Mouse (Mus musculus) G1E (cell line): ENCODE results near the gene Adrb1. TPM values are rescaled to one million over a fixed set of nuclear protein-coding genes. Genes with fewer than 3 reads are reported as not detected.

Experiments
- ATAC-seq: 2 replicates; pipeline ENCODE4 v1.8.0; 2016; ENCODE audit warnings: mild to moderate bottlenecking; ENCODE audit not compliant: insufficient number of reproducible peaks, poor library complexity, low FRiP score, severe bottlenecking; ENCODE audit errors: extremely low read depth
- DNase-seq: peaks from one replicate; pipeline ENCODE4 v3.0.0; 2012; ENCODE audit warnings: low spot score
- H3K27me3 ChIP-seq: 2 replicates; pipeline ENCODE4 v1.6.1; 2012; ENCODE audit warnings: mild to moderate bottlenecking, low read length, inconsistent platforms; ENCODE audit not compliant: insufficient read depth
- H3K36me3 ChIP-seq: replicated peaks from 2 replicates; pipeline ENCODE3; 2012; ENCODE audit warnings: mild to moderate bottlenecking, inconsistent platforms
- H3K4me1 ChIP-seq: 2 replicates; pipeline ENCODE4 v1.6.1; 2012; ENCODE audit warnings: low read depth, low read length, inconsistent platforms, mixed read lengths; ENCODE audit not compliant: insufficient read depth
- H3K4me3 ChIP-seq: 2 replicates; pipeline ENCODE4 v1.5.1; 2012; ENCODE audit warnings: low read depth, mild to moderate bottlenecking, inconsistent platforms, low read length, moderate library complexity, mixed read lengths
- H3K9me3 ChIP-seq: replicated peaks from 2 replicates; pipeline ENCODE4 v1.6.1; 2012; ENCODE audit warnings: inconsistent platforms
- CTCF ChIP-seq: IDR thresholded peaks from 2 replicates; pipeline ENCODE4 v1.5.1; 2012; ENCODE audit warnings: low read depth, low read length, inconsistent platforms, mixed read lengths
- GATA1 ChIP-seq: IDR thresholded peaks from 2 replicates; pipeline ENCODE4 v1.6.1; 2012; ENCODE audit warnings: borderline replicate concordance, low read length, inconsistent platforms, mixed read lengths
- GATA2 ChIP-seq: IDR thresholded peaks from 2 replicates; pipeline ENCODE4 v1.6.1; 2012; ENCODE audit warnings: low read depth, low read length, inconsistent platforms, borderline replicate concordance
- POLR2AphosphoS5 ChIP-seq: IDR thresholded peaks from 2 replicates; pipeline ENCODE4 v1.6.1; 2012; ENCODE audit warnings: low read depth, low read length, inconsistent platforms; ENCODE audit not compliant: insufficient replicate concordance
- TAL1 ChIP-seq: conservative IDR thresholded peaks from 2 replicates; pipeline ENCODE4 v1.6.1; 2012; ENCODE audit warnings: low read depth, low read length, inconsistent platforms, mixed read lengths
- polyA plus RNA-seq: library from polyadenylated mRNA; stranded (reverse); fragments of >175 nt; gene quantifications from 2 replicates; pipeline ENCODE4 v1.2.3, GENCODE M21; 2012
- total RNA-seq, 2 experiments: library from RNA; stranded (forward) in 1 of 2; stranded (reverse) in 1 of 2; fragments of 200-1000 nt in 1 of 2; fragments of >200 nt in 1 of 2; fragmentation: Nextera tagmentation in 1 of 2; gene quantifications; 2 replicates each; pipeline ENCODE4 v1.2.3; 2014 to 2017

The Adrb1 gene
- total and polyA plus RNA-seq, 3 experiments: 0.05 TPM; not detected in 2

- no peak for ATAC-seq
- Histone ChIP-seq H3K4me1 (no peaks in the 10 kb centered on the region; the same call in 1 of the 2 replicates), H3K27me3 (peaks cover 33% of the 10 kb centered on the region)
Measured at GRCm38 (mm10) chr19:56758311-56758710, 36.3 kb downstream of the Adrb1 start.

GRCm38 (mm10) chr19:56759740-56760139 lies 37.7 kb downstream of the Adrb1 start:
- no peak for TF ChIP-seq GATA1
- no peak for TF ChIP-seq CTCF
- TF ChIP-seq GATA2: no peak
- TF ChIP-seq TAL1: no peak
- TF ChIP-seq POLR2AphosphoS5: no peak

More at GRCm38 (mm10) chr19:56758311-56758710, 36.3 kb downstream of the Adrb1 start:
- TF ChIP-seq POLR2AphosphoS5 (no peak), GATA1 (no peak), CTCF (no peak), GATA2 (no peak), TAL1 (no peak)
- no peak overlapping the region for H3K4me3 ChIP-seq
- no peaks in the 10 kb centered on the region for H3K9me3 ChIP-seq
- no peak for DNase-seq
- H3K36me3 ChIP-seq: no peaks in the 10 kb centered on the region

GRCm38 (mm10) chr19:56760306-56760940 lies 38.4 kb downstream of the Adrb1 start:
- Histone ChIP-seq H3K9me3 (no peaks in the 10 kb centered on the region), H3K4me3 (no peak overlapping the region), H3K4me1 (no peaks in the 10 kb centered on the region), H3K27me3 (peaks cover 34% of the 10 kb centered on the region), H3K36me3 (no peaks in the 10 kb centered on the region)
- DNase-seq (no peak), ATAC-seq (no peak)
- no peak for TF ChIP-seq GATA1
- TF ChIP-seq GATA2: no peak
- no peak for TF ChIP-seq CTCF
- TF ChIP-seq POLR2AphosphoS5: no peak
- no peak for TF ChIP-seq TAL1

More at GRCm38 (mm10) chr19:56759740-56760139, 37.7 kb downstream of the Adrb1 start:
- no peaks in the 10 kb centered on the region; the same call in 1 of the 2 replicates for H3K4me1 ChIP-seq
- H3K4me3 ChIP-seq: no peak overlapping the region
- H3K9me3 ChIP-seq: no peaks in the 10 kb centered on the region
- DNase-seq: no peak
- no peaks in the 10 kb centered on the region for H3K36me3 ChIP-seq
- H3K27me3 ChIP-seq: peaks cover 36% of the 10 kb centered on the region
- no peak for ATAC-seq

- H3K4me1 ChIP-seq: no peaks in the 10 kb centered on the region
- no peak overlapping the region for H3K4me3 ChIP-seq
- H3K9me3 ChIP-seq: no peaks in the 10 kb centered on the region
- ATAC-seq: no peak
- peaks cover 35% of the 10 kb centered on the region for H3K27me3 ChIP-seq
- TF ChIP-seq TAL1 (no peak), GATA1 (no peak), CTCF (no peak), POLR2AphosphoS5 (no peak), GATA2 (no peak)
- DNase-seq: no peak
- no peaks in the 10 kb centered on the region for H3K36me3 ChIP-seq
Measured at GRCm38 (mm10) chr19:56761096-56761495, 39.1 kb downstream of the Adrb1 start.

GRCm38 (mm10) chr19:56761727-56762126 lies 39.7 kb downstream of the Adrb1 start:
- DNase-seq (no peak), ATAC-seq (no peak)
- Histone ChIP-seq H3K4me1 (no peaks in the 10 kb centered on the region), H3K27me3 (peaks cover 31% of the 10 kb centered on the region), H3K9me3 (no peaks in the 10 kb centered on the region), H3K36me3 (no peaks in the 10 kb centered on the region), H3K4me3 (no peak overlapping the region)
- TF ChIP-seq TAL1 (no peak), POLR2AphosphoS5 (no peak), CTCF (no peak), GATA1 (no peak), GATA2 (no peak)

GRCm38 (mm10) chr19:56762686-56763085 lies 40.7 kb downstream of the Adrb1 start:
- H3K36me3 ChIP-seq: no peaks in the 10 kb centered on the region
- no peaks in the 10 kb centered on the region for H3K4me1 ChIP-seq
- no peak overlapping the region for H3K4me3 ChIP-seq
- H3K27me3 ChIP-seq: peaks cover 36% of the 10 kb centered on the region
- H3K9me3 ChIP-seq: no peaks in the 10 kb centered on the region
- ATAC-seq: no peak
- no peak for DNase-seq
- no peak for TF ChIP-seq CTCF
- no peak for TF ChIP-seq GATA2
- TF ChIP-seq POLR2AphosphoS5: no peak
- TF ChIP-seq GATA1: no peak
- no peak for TF ChIP-seq TAL1
